ENCODE assay signal across 19 mouse cellular contexts in the genomic region with DNA sequence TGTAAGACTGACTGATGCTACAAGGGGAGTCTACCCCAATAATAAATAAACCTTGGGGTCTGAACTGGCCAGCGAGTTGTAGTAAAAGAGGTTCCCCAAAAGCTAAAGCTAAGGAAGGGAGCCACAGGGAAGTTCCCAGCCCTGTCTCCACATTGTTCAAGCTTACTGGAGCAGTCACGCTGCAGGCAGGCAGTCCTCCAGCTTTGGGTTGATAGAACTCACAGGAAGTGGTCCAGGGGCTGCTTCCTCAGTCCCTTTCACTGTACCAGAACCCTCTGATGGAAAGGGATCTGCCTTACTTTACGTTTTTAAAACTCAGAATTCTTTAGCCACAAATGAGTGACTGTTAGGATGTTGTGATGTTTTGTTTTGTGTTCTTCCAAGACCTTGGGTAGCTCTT. TPM values are rescaled to one million over a fixed set of nuclear protein-coding genes. Genes with fewer than 3 reads are reported as not detected.
"Had no signal": no experiment of that assay in that cellular context is flagged by ENCODE, and none has a peak within 500 bp of the region (broad histone marks: within the 10 kb centered on the region; RNA-seq: fewer than 3 reads in every experiment).

No protein-coding gene starts in this region.

- H3K27ac ChIP-seq: kidney, embryonic 15.5 days; limb, embryonic 12.5 days; limb, embryonic 15.5 days; liver, embryonic 14.5 days; macrophage had no signal

- DNase-seq: kidney, adult 11 months; kidney, adult 8-10 months; kidney, postnatal 10 days; kidney, postnatal 36 days; layer of hippocampus, adult 9-11 months; left cerebral cortex, postnatal 4 days; liver, postnatal 0 days; lung, embryonic 14.5 days; midbrain, embryonic 14.5 days; thymus, adult 2 months had no signal

- H3K4me3 ChIP-seq: kidney, embryonic 15.5 days; limb, embryonic 12.5 days; limb, embryonic 15.5 days had no signal

- ATAC-seq: liver, postnatal 0 days; lung, postnatal 0 days had no signal

RNA-seq across cellular contexts. Expression of a gene that starts 30.7 kb away (rescaled TPM):
- total RNA-seq: megakaryocyte-erythroid progenitor cell, adult 5-6 weeks had no signal
- polyA plus RNA-seq: limb, embryonic 12.5 days; lung, embryonic 14.5 days; midbrain, postnatal 0 days; neural tube, embryonic 11.5 days had no signal
